Mouse (Mus musculus) heart, adult 8-10 months (tissue): ENCODE data around the gene Fxyd2. TPM values are rescaled to one million over a fixed set of nuclear protein-coding genes. Genes with fewer than 3 reads are reported as not detected.

Experiments used
- DNase-seq: peaks from one replicate; pipeline ENCODE4 v3.0.0; 2022; ENCODE audit warnings: low spot score
- total RNA-seq, 4 experiments: library from RNA; stranded (reverse); gene quantifications; 2 replicates each; pipeline ENCODE4 v1.2.4; 2022

Fxyd2 gene
- total RNA-seq, 4 experiments from 2014 or later: 1.7 to 5.8 (median 3.9) TPM

GRCm38 (mm10) chr9:45426456-45426855, 27.0 kb downstream of the Fxyd2 start, which contains the start of gene Dscaml1:
Gene Dscaml1, plus strand, starts transcription at chr9:45426628.
- no peak for DNase-seq

GRCm38 (mm10) chr9:45429392-45429791, 29.9 kb downstream of the Fxyd2 start:
- DNase-seq: no peak

- no peak for DNase-seq
These were observed 30.7 kb downstream of the Fxyd2 start for GRCm38 (mm10) chr9:45429951-45430697.

GRCm38 (mm10) chr9:45430698-45430959, 31.2 kb downstream of the Fxyd2 start:
- no peak for DNase-seq

GRCm38 (mm10) chr9:45431150-45431549, 31.7 kb downstream of the Fxyd2 start:
- no peak for DNase-seq

- DNase-seq: no peak
These were observed 33.2 kb downstream of the Fxyd2 start for GRCm38 (mm10) chr9:45432639-45433038.

- DNase-seq: no peak
These were observed 33.6 kb downstream of the Fxyd2 start for GRCm38 (mm10) chr9:45433119-45433518.

- DNase-seq: no peak
These were observed 34.7 kb downstream of the Fxyd2 start for GRCm38 (mm10) chr9:45434171-45434570.

- DNase-seq: no peak
These were observed 39.6 kb downstream of the Fxyd2 start for GRCm38 (mm10) chr9:45439025-45439424.

GRCm38 (mm10) chr9:45440083-45440784, 40.8 kb downstream of the Fxyd2 start:
- no peak for DNase-seq

- no peak for DNase-seq
These were observed 44.9 kb downstream of the Fxyd2 start for GRCm38 (mm10) chr9:45444251-45444798.

- no peak for DNase-seq
These were observed 50.2 kb downstream of the Fxyd2 start for GRCm38 (mm10) chr9:45449658-45450057.

- DNase-seq: no peak
These were observed 51.9 kb downstream of the Fxyd2 start for GRCm38 (mm10) chr9:45451346-45451745.

- DNase-seq: no peak
These were observed 54.6 kb downstream of the Fxyd2 start for GRCm38 (mm10) chr9:45454032-45454431.

- no peak for DNase-seq
These were observed 55.6 kb downstream of the Fxyd2 start for GRCm38 (mm10) chr9:45454889-45455610.

GRCm38 (mm10) chr9:45457200-45457599, 57.7 kb downstream of the Fxyd2 start:
- no peak for DNase-seq

GRCm38 (mm10) chr9:45458363-45458762, 58.9 kb downstream of the Fxyd2 start:
- no peak for DNase-seq

Other genes starting within 250 kb of the Fxyd2 start
- not detected for gene BC049352, start 217.7 kb upstream of the Fxyd2 start, total RNA-seq
- not detected for gene Tmprss4, start 195.6 kb upstream of the Fxyd2 start, total RNA-seq
- 1 to 10 TPM; 1.1 to 2.7 (median 1.3) TPM for gene Il10ra, start 130.5 kb upstream of the Fxyd2 start, total RNA-seq
- 1 to 10 TPM; 5.9 to 9.3 (median 7.7) TPM for gene Tmprss13, start 80.6 kb upstream of the Fxyd2 start, total RNA-seq
- gene Fxyd6, start 29.5 kb upstream of the Fxyd2 start, total RNA-seq: 10 to 100 TPM; 14.4 to 22.4 (median 18.8) TPM
- gene Dscaml1, start 27.0 kb downstream of the Fxyd2 start, total RNA-seq: not detected